Mouse (Mus musculus): ENCODE data around the gene Lag3. TPM values are rescaled to one million over a fixed set of nuclear protein-coding genes. Genes with fewer than 3 reads are reported as not detected.

Lag3 gene
- polyA plus RNA-seq, 1 experiment: 10.9 TPM

DNA sequence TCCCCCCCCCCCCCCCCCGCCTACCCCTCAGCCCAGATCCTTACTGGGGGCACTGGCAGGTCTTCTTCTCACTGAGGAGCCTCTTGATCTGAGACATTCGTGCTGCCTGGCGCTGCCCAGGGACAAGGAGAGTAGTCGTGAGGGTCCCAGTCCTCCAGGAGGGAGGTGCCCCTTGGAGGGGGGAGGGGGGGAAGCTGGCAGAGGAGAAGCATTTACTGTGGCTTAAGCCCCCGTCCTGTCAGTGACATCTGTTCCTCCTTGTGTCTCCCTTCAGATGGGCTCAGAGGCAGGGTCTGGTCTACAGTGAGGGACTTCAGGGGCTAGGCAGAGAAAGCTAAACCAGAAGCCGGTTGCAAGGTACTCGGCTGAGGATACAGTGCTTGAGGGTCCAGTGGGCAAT lies 44.9 kb downstream of the Lag3 start:
- no peak overlapping the region for H3K4me3 ChIP-seq (ENCODE audit: extremely low read depth, insufficient read depth, insufficient read length)
- no peaks in the 10 kb centered on the region for H3K36me3 ChIP-seq (ENCODE audit: control insufficient read depth, insufficient read depth, low read length)
- H3K4me1 ChIP-seq (ENCODE audit: control insufficient read depth, insufficient read depth, insufficient read length): peaks cover 5% of the 10 kb centered on the region; the same call in 1 of the 2 replicates
- 83% methylated on average over 7 of the region's 7 CpGs for WGBS
- peaks cover 9% of the 10 kb centered on the region for H3K27me3 ChIP-seq (ENCODE audit: control insufficient read depth, insufficient read depth, low read length)
- no peak for DNase-seq (ENCODE audit: low read depth in 1 of 2, low spot score in 2 of 2)
- no peak for TF ChIP-seq CTCF (IDR thresholded peaks at IDR 0.05; ENCODE audit: extremely low read depth, insufficient read depth, insufficient read length, insufficient replicate concordance)
- TF ChIP-seq POLR2A (IDR thresholded peaks at IDR 0.05; ENCODE audit: low read depth, low read length): no peak
- no peak overlapping the region for H3K27ac ChIP-seq (ENCODE audit: insufficient read depth, low read length)

DNA sequence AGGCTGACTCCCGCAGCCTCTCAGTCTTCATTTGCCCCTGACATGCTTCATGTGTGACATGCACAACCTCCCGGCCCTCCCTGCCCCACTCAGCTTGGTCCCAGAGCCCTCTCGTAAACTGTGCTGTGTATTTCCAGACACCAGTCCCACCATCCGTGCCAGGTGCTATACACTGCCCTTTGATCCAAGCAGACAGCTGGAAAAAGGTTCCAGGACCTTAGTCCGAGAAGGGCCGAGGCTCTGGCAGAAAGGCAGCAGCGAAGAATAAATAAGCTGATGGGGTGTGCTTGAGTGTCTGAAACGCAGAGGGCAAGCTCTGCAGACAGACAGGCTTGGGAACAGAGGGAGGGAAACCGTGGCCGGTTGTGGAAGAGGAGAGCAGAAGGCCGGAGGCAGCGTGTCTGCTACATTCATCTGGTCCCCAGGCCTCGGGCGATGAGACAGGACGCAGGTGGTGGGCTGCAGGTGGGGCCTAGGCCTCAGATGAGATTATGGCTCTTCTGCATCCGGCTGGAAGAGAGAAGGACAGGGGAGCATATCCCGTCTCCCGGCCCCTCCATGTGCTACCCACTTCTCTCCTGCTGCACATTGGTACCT lies 45.6 kb downstream of the Lag3 start:
- H3K4me1 ChIP-seq (ENCODE audit: control insufficient read depth, insufficient read depth, insufficient read length): peaks cover 5% of the 10 kb centered on the region; the same call in 1 of the 2 replicates
- 90% methylated on average over 18 of the region's 18 CpGs for WGBS
- no peak for DNase-seq (ENCODE audit: low read depth in 1 of 2, low spot score in 2 of 2)
- no peak overlapping the region for H3K4me3 ChIP-seq (ENCODE audit: extremely low read depth, insufficient read depth, insufficient read length)
- no peaks in the 10 kb centered on the region for H3K36me3 ChIP-seq (ENCODE audit: control insufficient read depth, insufficient read depth, low read length)
- no peak overlapping the region for H3K27ac ChIP-seq (ENCODE audit: insufficient read depth, low read length)
- TF ChIP-seq CTCF (IDR thresholded peaks at IDR 0.05; ENCODE audit: extremely low read depth, insufficient read depth, insufficient read length, insufficient replicate concordance): no peak
- no peak for TF ChIP-seq POLR2A (IDR thresholded peaks at IDR 0.05; ENCODE audit: low read depth, low read length)
- peaks cover 9% of the 10 kb centered on the region for H3K27me3 ChIP-seq (ENCODE audit: control insufficient read depth, insufficient read depth, low read length)

GRCm38 (mm10) chr6:124863658-124864298 lies 47.7 kb downstream of the Lag3 start, which contains the start of gene Gpr162:
Gene Gpr162 (minus strand): TSS chr6:124863983.
- Histone ChIP-seq H3K27me3 (ENCODE audit: control insufficient read depth, insufficient read depth, low read length) (peaks cover 12% of the 10 kb centered on the region), H3K27ac (ENCODE audit: insufficient read depth, low read length) (no peak within 1 kb of the TSS), H3K4me3 (ENCODE audit: extremely low read depth, insufficient read depth, insufficient read length) (peak within 1 kb of the TSS; percentile 52), H3K36me3 (ENCODE audit: control insufficient read depth, insufficient read depth, low read length) (no peaks in the 10 kb centered on the region), H3K4me1 (ENCODE audit: control insufficient read depth, insufficient read depth, insufficient read length) (peaks cover 5% of the 10 kb centered on the region; the same call in 1 of the 2 replicates)
- DNase-seq (ENCODE audit: low read depth in 1 of 2, low spot score in 2 of 2): peak in 1 of 2 experiments; percentile 28
- TF ChIP-seq CTCF (IDR thresholded peaks at IDR 0.05; ENCODE audit: extremely low read depth, insufficient read depth, insufficient read length, insufficient replicate concordance): no peak
- TF ChIP-seq POLR2A (IDR thresholded peaks at IDR 0.05; ENCODE audit: low read depth, low read length): no peak
- WGBS: 2% methylated on average over 38 of the region's 43 CpGs

DNA sequence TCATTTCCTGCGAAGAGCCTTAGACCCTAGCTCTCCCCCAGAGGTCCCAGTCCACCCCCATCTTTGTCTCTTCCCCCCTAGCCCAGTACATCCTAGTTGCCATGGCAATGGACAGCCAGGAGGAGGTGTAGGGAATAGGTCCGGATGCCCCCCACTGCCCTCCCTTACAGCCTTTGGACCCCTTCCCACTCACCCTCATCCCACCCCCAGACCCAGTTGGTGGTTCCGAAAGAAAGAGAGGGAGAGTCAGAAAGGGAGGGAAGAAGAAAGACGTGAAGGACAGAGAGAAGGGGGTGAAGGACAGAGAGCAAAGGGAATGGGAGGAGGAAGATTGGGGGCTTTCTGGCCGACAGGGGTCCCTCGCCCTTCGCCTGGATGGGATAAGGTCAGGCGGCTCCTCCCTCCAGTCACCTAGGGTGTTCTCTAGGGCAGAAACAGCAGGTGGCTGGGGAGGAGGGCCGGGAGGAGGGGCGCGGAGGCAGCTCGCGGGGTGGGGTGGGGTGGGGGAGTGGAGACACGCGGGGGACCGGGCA lies 48.3 kb downstream of the Lag3 start:
- no peaks in the 10 kb centered on the region for H3K36me3 ChIP-seq (ENCODE audit: control insufficient read depth, insufficient read depth, low read length)
- peaks cover 12% of the 10 kb centered on the region for H3K27me3 ChIP-seq (ENCODE audit: control insufficient read depth, insufficient read depth, low read length)
- peaks cover 5% of the 10 kb centered on the region; the same call in 1 of the 2 replicates for H3K4me1 ChIP-seq (ENCODE audit: control insufficient read depth, insufficient read depth, insufficient read length)
- peak overlapping the region; percentile 52 for H3K4me3 ChIP-seq (ENCODE audit: extremely low read depth, insufficient read depth, insufficient read length)
- TF ChIP-seq POLR2A (IDR thresholded peaks at IDR 0.05; ENCODE audit: low read depth, low read length) (no peak), CTCF (IDR thresholded peaks at IDR 0.05; ENCODE audit: extremely low read depth, insufficient read depth, insufficient read length, insufficient replicate concordance) (no peak)
- WGBS: 3% methylated on average over 8 of the region's 16 CpGs
- no peak overlapping the region for H3K27ac ChIP-seq (ENCODE audit: insufficient read depth, low read length)
- DNase-seq (ENCODE audit: low read depth in 1 of 2, low spot score in 2 of 2): no peak

- 18% methylated on average over 8 of the region's 8 CpGs for WGBS
- Histone ChIP-seq H3K27me3 (ENCODE audit: control insufficient read depth, insufficient read depth, low read length) (peaks cover 15% of the 10 kb centered on the region), H3K36me3 (ENCODE audit: control insufficient read depth, insufficient read depth, low read length) (no peaks in the 10 kb centered on the region), H3K4me1 (ENCODE audit: control insufficient read depth, insufficient read depth, insufficient read length) (peaks cover 5% of the 10 kb centered on the region; the same call in 1 of the 2 replicates), H3K27ac (ENCODE audit: insufficient read depth, low read length) (no peak overlapping the region), H3K4me3 (ENCODE audit: extremely low read depth, insufficient read depth, insufficient read length) (no peak overlapping the region)
- no peak for TF ChIP-seq CTCF (IDR thresholded peaks at IDR 0.05; ENCODE audit: extremely low read depth, insufficient read depth, insufficient read length, insufficient replicate concordance)
- DNase-seq (ENCODE audit: low read depth in 1 of 2, low spot score in 2 of 2): no peak
Measured at GRCm38 (mm10) chr6:124862406-124863124, 48.9 kb downstream of the Lag3 start.

- Histone ChIP-seq H3K27ac (ENCODE audit: insufficient read depth, low read length) (no peak overlapping the region), H3K4me1 (ENCODE audit: control insufficient read depth, insufficient read depth, insufficient read length) (peaks cover 6% of the 10 kb centered on the region), H3K4me3 (ENCODE audit: extremely low read depth, insufficient read depth, insufficient read length) (no peak overlapping the region), H3K36me3 (ENCODE audit: control insufficient read depth, insufficient read depth, low read length) (no peaks in the 10 kb centered on the region), H3K27me3 (ENCODE audit: control insufficient read depth, insufficient read depth, low read length) (peaks cover 21% of the 10 kb centered on the region)
- 84% methylated on average over 3 of the region's 3 CpGs for WGBS
- no peak for DNase-seq (ENCODE audit: low read depth in 1 of 2, low spot score in 2 of 2)
- TF ChIP-seq POLR2A (IDR thresholded peaks at IDR 0.05; ENCODE audit: low read depth, low read length): no peak
- no peak for TF ChIP-seq CTCF (IDR thresholded peaks at IDR 0.05; ENCODE audit: extremely low read depth, insufficient read depth, insufficient read length, insufficient replicate concordance)
Measured at GRCm38 (mm10) chr6:124861802-124862201, 49.7 kb downstream of the Lag3 start.
